In genomic region chr7:127113614-127114259, GRCm38 (mm10) we compare ENCODE assay signal across 9 mouse cellular contexts. TPM values are rescaled to one million over a fixed set of nuclear protein-coding genes. Genes with fewer than 3 reads are reported as not detected.
DNase-seq lines count a peak whose midpoint lies in the region; ATAC-seq and TF ChIP-seq lines count a peak whose summit lies in the region.
"Had no signal": no experiment of that assay in that cellular context is flagged by ENCODE, and none has a peak within 500 bp of the region (broad histone marks: within the 10 kb centered on the region; RNA-seq: fewer than 3 reads in every experiment).

No protein-coding gene starts in this region.

- no peaks in the 10 kb centered on the region for H3K9me3 ChIP-seq in forebrain, postnatal 0 days (ENCODE audit: low read length)
- H3K9me3 ChIP-seq in forebrain, embryonic 13.5 days (replicated peaks) = no peaks in the 10 kb centered on the region
- H3K9me3 ChIP-seq: midbrain, embryonic 12.5 days had no signal

- ATAC-seq in forebrain, postnatal 0 days = peak; percentile 47; the same call in 1 of the 2 replicates
- ATAC-seq in forebrain, embryonic 13.5 days = no peak

- H3K27ac ChIP-seq in forebrain, postnatal 0 days (ENCODE audit: low read depth, low read length) = no peak overlapping the region
- H3K27ac ChIP-seq in forebrain, embryonic 13.5 days = no peak overlapping the region
- H3K27ac ChIP-seq in embryonic fibroblast, embryonic 13.5 days (ENCODE audit: insufficient read depth, low read length) = no peak overlapping the region
- H3K27ac ChIP-seq: midbrain, embryonic 12.5 days had no signal

- H3K27me3 ChIP-seq in forebrain, postnatal 0 days (ENCODE audit: insufficient read depth, low read length) = no peaks in the 10 kb centered on the region
- no peaks in the 10 kb centered on the region for H3K27me3 ChIP-seq in forebrain, embryonic 13.5 days

- TF ChIP-seq CTCF in forebrain, postnatal 0 days (IDR thresholded peaks at IDR 0.05; ENCODE audit: low read depth) = no peak
- no peak for TF ChIP-seq CTCF in embryonic fibroblast, embryonic 13.5 days (IDR thresholded peaks at IDR 0.05; ENCODE audit: borderline replicate concordance, insufficient read depth, low read length)

- H3K9ac ChIP-seq in forebrain, postnatal 0 days = peak overlapping the region; percentile 14; the same call in 1 of the 2 replicates
- H3K9ac ChIP-seq in forebrain, embryonic 13.5 days = no peak overlapping the region
- H3K9ac ChIP-seq: midbrain, embryonic 12.5 days had no signal

- H3K4me2 ChIP-seq in forebrain, postnatal 0 days (ENCODE audit: low read depth) = no peak overlapping the region
- H3K4me2 ChIP-seq in forebrain, embryonic 13.5 days = no peak overlapping the region
- H3K4me2 ChIP-seq: midbrain, embryonic 12.5 days had no signal

- peak; percentile 59 for DNase-seq in forebrain, postnatal 0 days
- DNase-seq in A20 (ENCODE audit: low read depth, low spot score) = peak; percentile 47
- peak; percentile 72 for DNase-seq in kidney, postnatal 14 days
- no peak for DNase-seq in ovary, postnatal 36 days (ENCODE audit: low spot score)
- DNase-seq in cerebellum, postnatal 25 days = no peak
- DNase-seq in embryo, embryonic 10.5 days (ENCODE audit: low spot score) = no peak

- 44% methylated on average over 11 of the region's 12 CpGs for WGBS in forebrain, postnatal 0 days
- 56% methylated on average over 11 of the region's 12 CpGs for WGBS in forebrain, embryonic 13.5 days

- no peak overlapping the region for H3K4me3 ChIP-seq in forebrain, postnatal 0 days (ENCODE audit: low read depth, low read length)
- no peak overlapping the region for H3K4me3 ChIP-seq in forebrain, embryonic 13.5 days
- H3K4me3 ChIP-seq in embryonic fibroblast, embryonic 13.5 days (ENCODE audit: insufficient read depth, low read length) = no peak overlapping the region
- H3K4me3 ChIP-seq: midbrain, embryonic 12.5 days had no signal

- H3K36me3 ChIP-seq in forebrain, postnatal 0 days (ENCODE audit: insufficient read depth) = no peaks in the 10 kb centered on the region
- H3K36me3 ChIP-seq in forebrain, embryonic 13.5 days (ENCODE audit: poor library complexity, severe bottlenecking) = no peaks in the 10 kb centered on the region
- H3K36me3 ChIP-seq: midbrain, embryonic 12.5 days had no signal

- H3K4me1 ChIP-seq in forebrain, postnatal 0 days (ENCODE audit: insufficient read depth) = no peaks in the 10 kb centered on the region
- H3K4me1 ChIP-seq in forebrain, embryonic 13.5 days = peaks cover 4% of the 10 kb centered on the region; the same call in 1 of the 2 replicates
- H3K4me1 ChIP-seq in embryonic fibroblast, embryonic 13.5 days (ENCODE audit: control insufficient read depth, insufficient read depth, low read length) = peaks cover 16% of the 10 kb centered on the region

- TF ChIP-seq POLR2A in embryonic fibroblast, embryonic 13.5 days (IDR thresholded peaks at IDR 0.05; ENCODE audit: low read depth, low read length) = 0 out of 2 replicates have a peak, but pooled peaks have one; percentile 14

RNA-seq across cellular contexts. Expression of gene Qprt, which starts 8.3 kb away (rescaled TPM):
- total RNA-seq in forebrain, postnatal 0 days (2014; rRNA removed) = 0.54 and 0.90 TPM in 2 replicates
- polyA plus RNA-seq in forebrain, postnatal 0 days (2015; fragmentation: Nextera tagmentation; extraction: Ambion mirVana) = 0.84 and 1.2 TPM in 2 replicates
- polyA plus RNA-seq in forebrain, embryonic 13.5 days (2015; fragmentation: Nextera tagmentation; extraction: Ambion mirVana) = 0.67 and 0.96 TPM in 2 replicates
- polyA plus RNA-seq in embryonic fibroblast, embryonic 13.5 days (2011; ENCODE audit: insufficient read length, low read depth, missing spikeins) = 0.25 TPM in 1 of 2 replicates, not detected in the other

RNA-seq across cellular contexts. Expression of gene AI467606, which starts 22.6 kb away (rescaled TPM):
- total RNA-seq in forebrain, postnatal 0 days (2014; rRNA removed) = 1.4 and 1.5 TPM in 2 replicates
- 1.1 and 1.3 TPM in 2 replicates for polyA plus RNA-seq in forebrain, postnatal 0 days (2015; fragmentation: Nextera tagmentation; extraction: Ambion mirVana)
- 0.91 and 1.0 TPM in 2 replicates for polyA plus RNA-seq in forebrain, embryonic 13.5 days (2015; fragmentation: Nextera tagmentation; extraction: Ambion mirVana)
- polyA plus RNA-seq in embryonic fibroblast, embryonic 13.5 days (2011; ENCODE audit: insufficient read length, low read depth, missing spikeins) = 0.42 and 1.1 TPM in 2 replicates

RNA-seq across cellular contexts. Expression of gene Spn, which starts 23.9 kb away (rescaled TPM):
- total RNA-seq in forebrain, postnatal 0 days (2014; rRNA removed) = 0.14 and 0.15 TPM in 2 replicates
- 0.10 TPM in 1 of 2 replicates, not detected in the other for polyA plus RNA-seq in forebrain, postnatal 0 days (2015; fragmentation: Nextera tagmentation; extraction: Ambion mirVana)
- polyA plus RNA-seq in forebrain, embryonic 13.5 days (2015; fragmentation: Nextera tagmentation; extraction: Ambion mirVana) = 0.08 TPM in 1 of 2 replicates, not detected in the other
- polyA plus RNA-seq in embryonic fibroblast, embryonic 13.5 days (2011; ENCODE audit: insufficient read length, low read depth, missing spikeins) = not detected in 2 replicates

RNA-seq across cellular contexts. Expression of gene Zg16, which starts 26.6 kb away (rescaled TPM):
- not detected in 2 replicates for total RNA-seq in forebrain, postnatal 0 days (2014; rRNA removed)
- not detected in 2 replicates for polyA plus RNA-seq in forebrain, postnatal 0 days (2015; fragmentation: Nextera tagmentation; extraction: Ambion mirVana)
- polyA plus RNA-seq in forebrain, embryonic 13.5 days (2015; fragmentation: Nextera tagmentation; extraction: Ambion mirVana) = not detected in 2 replicates
- not detected in 2 replicates for polyA plus RNA-seq in embryonic fibroblast, embryonic 13.5 days (2011; ENCODE audit: insufficient read length, low read depth, missing spikeins)
- polyA plus RNA-seq: midbrain, embryonic 12.5 days had no signal

Comparison
In these comparisons a context has a peak if more than half of its experiments do, and no peak if none do; other contexts are left out.
1. DNase-seq: peak in forebrain, postnatal 0 days (single experiment), A20 (single experiment) and kidney, postnatal 14 days (single experiment); none in ovary, postnatal 36 days (single experiment), cerebellum, postnatal 25 days (0 of 2) and embryo, embryonic 10.5 days (single experiment).